Mouse (Mus musculus): ENCODE results near the gene Sult6b1.

DNA sequence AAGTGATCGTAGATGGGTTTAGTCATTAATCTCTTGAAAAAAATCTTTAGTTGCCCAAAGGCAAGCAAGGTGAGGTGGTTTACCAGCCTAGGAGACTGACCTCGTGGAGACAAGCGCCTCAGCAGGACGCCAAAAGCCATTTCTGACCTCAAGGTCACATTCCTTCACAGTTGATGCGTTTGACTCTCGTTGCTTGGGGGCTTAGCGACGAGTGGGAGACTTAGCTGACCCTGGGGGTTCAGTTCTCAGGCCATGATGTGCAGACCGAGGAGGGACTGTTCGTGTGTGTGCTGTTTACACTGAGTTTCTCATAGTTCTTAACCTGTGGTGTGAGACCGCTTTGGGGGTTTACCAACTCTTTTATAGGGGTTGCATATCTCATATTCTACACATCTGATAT is 35.8 kb upstream of the Sult6b1 start:
- TF ChIP-seq CTCF (IDR thresholded peaks at IDR 0.05; ENCODE audit: low read depth), result no peak
- no peak for TF ChIP-seq EP300 (IDR thresholded peaks at IDR 0.05; ENCODE audit: low read depth)

Measured in heart, postnatal 0 days (tissue).